Mouse (Mus musculus) MEL (cell line): ENCODE results near the gene Gm42417.

ENCODE experiments used
- CHD2 ChIP-seq: IDR thresholded peaks from 2 replicates; pipeline ENCODE4 v1.6.1; 2011; ENCODE audit warnings: low read length, improper control_type of control experiment
- CTCF ChIP-seq, 3 experiments: IDR thresholded peaks in 2 of 3; conservative IDR thresholded peaks in 1 of 3; 2 replicates each; pipeline ENCODE4 v1.5.1; 2011 to 2012; ENCODE audit warnings: low read length in 3 of 3, low read depth in 2 of 3, mild to moderate bottlenecking in 2 of 3, improper control_type of control experiment in 1 of 3, inconsistent platforms in 1 of 3, mixed read lengths in 1 of 3, moderate library complexity in 1 of 3; ENCODE audit not compliant: control insufficient read depth in 1 of 3, insufficient read depth in 1 of 3, poor library complexity in 1 of 3, severe bottlenecking in 1 of 3
- E2F4 ChIP-seq: IDR thresholded peaks from 2 replicates; pipeline ENCODE4 v1.6.1; 2011; ENCODE audit warnings: low read depth, low read length, improper control_type of control experiment, borderline replicate concordance
- GATA1 ChIP-seq: IDR thresholded peaks from 2 replicates; pipeline ENCODE4 v1.6.1; 2011; ENCODE audit warnings: low read depth, low read length, improper control_type of control experiment
- POLR2A ChIP-seq, 2 experiments: IDR thresholded peaks; 2 replicates each; pipeline ENCODE4 v1.6.1; 2011 to 2012; ENCODE audit warnings: low read length in 2 of 2, mild to moderate bottlenecking in 2 of 2, control low read depth in 1 of 2, improper control_type of control experiment in 1 of 2, low read depth in 1 of 2, moderate library complexity in 1 of 2; ENCODE audit not compliant: control insufficient read depth in 1 of 2, insufficient read depth in 1 of 2, poor library complexity in 1 of 2
- POLR2AphosphoS2 ChIP-seq: IDR thresholded peaks from 2 replicates; pipeline ENCODE4 v1.6.1; 2011; ENCODE audit warnings: low read length, improper control_type of control experiment
- SMC3 ChIP-seq: IDR thresholded peaks from 2 replicates; pipeline ENCODE4 v1.6.1; 2011; ENCODE audit warnings: low read depth, low read length, improper control_type of control experiment

- TF ChIP-seq CTCF (IDR thresholded peaks at IDR 0.05 in 2 of 3, conservative IDR thresholded peaks at IDR 0.05 in 1 of 3; ENCODE audit: control insufficient read depth in 1 of 3, insufficient read depth in 1 of 3, low read depth in 2 of 3, low read length in 3 of 3, poor library complexity in 1 of 3, severe bottlenecking in 1 of 3) = no peak
- TF ChIP-seq CHD2 = no peak
- no peak for TF ChIP-seq POLR2A (IDR thresholded peaks at IDR 0.05; ENCODE audit: control insufficient read depth in 1 of 2, insufficient read depth in 1 of 2, low read depth in 1 of 2, low read length in 2 of 2, poor library complexity in 1 of 2)
- no peak for TF ChIP-seq E2F4
- no peak for TF ChIP-seq POLR2AphosphoS2
- no peak for TF ChIP-seq GATA1
- TF ChIP-seq SMC3 = no peak
These were observed 25.9 kb downstream of the Gm42417 start for GRCm38 (mm10) chr1:36513310-36513709.
